Mouse (Mus musculus): ENCODE results near the gene Acyp1.

The Acyp1 gene

DNA sequence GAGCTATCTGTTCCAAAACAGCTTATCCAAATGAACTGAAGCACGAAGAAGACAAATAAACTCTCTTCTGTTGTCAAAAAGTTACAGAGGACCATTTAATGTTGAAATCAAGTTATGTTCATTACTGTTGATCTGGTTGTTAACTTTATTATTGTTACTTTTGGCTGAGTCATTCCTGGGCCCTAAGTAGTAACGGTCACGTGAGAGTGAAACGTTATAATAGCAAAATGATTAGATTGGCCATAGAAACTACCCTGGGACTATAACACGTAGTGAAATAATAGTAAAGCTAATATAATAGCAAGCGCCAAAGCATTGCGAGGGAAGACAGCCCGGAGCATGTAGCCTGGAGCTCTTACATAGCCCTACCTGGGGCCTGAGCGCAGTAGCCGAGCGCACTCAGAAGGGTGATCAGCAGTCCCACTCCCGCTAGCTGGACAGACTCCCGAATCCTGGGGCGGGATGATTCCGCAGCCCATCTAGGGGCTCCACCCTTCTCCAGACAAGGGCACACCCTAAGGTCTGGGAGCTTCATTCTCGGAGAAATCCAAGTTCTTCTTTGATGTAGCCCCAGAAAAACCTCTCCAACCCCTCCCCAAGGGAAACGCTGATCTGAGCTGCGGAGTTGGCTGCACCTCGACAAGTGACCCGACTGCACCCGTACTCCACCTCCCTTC, at the start of gene Acyp1:
Gene Acyp1, minus strand, starts transcription at position 630 of the 677 bp plus-strand sequence.
- in situ Hi-C loops (cut with MboI; ENCODE audit: low pct_unique_long_range_greater_than_20kb in 1 of 2, low sequenced_read_pairs in 2 of 2, unreplicated experiment in 1 of 2) = loop anchor here (10.0 kb wide), 2 partner anchors 123 to 143 kb away; no protein-coding TSS in a partner anchor

DNA sequence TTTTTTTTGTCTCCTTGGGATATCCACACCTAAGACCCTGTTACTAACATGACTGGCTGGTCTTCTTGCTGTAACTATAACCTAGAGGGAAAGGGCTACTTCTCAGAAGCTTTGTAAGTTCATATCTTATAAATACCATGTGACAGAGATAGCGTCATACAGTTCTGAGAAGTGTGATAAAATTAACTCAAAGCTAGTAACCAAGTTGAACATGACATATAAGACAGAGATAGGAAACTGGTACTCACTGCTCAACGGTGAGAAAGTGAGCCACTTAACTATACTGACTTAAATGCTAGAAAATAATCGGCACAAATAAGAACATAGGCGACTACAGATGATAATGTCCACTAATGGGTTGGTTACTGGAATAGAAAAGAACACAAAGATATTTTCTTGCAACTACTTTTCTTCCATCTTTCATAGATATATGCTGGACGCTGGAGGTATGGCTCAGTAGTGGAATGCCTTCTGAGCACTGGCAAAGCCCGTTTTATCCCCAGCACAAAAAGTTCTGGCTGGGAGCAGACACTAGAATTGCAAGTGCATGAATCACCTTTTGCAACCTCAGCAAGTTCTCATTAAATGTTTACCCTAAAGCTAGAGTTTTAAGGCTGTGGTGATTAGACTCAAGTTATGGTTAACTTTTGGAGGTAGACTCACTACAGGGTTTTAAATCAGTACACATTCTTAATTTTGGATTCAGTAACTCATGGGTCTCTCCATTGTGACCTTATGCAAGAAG, 49.5 kb upstream of the Acyp1 start:
- in situ Hi-C loops (cut with MboI; ENCODE audit: low pct_unique_long_range_greater_than_20kb in 1 of 2, low sequenced_read_pairs in 2 of 2, unreplicated experiment in 1 of 2) = no loop called here

DNA sequence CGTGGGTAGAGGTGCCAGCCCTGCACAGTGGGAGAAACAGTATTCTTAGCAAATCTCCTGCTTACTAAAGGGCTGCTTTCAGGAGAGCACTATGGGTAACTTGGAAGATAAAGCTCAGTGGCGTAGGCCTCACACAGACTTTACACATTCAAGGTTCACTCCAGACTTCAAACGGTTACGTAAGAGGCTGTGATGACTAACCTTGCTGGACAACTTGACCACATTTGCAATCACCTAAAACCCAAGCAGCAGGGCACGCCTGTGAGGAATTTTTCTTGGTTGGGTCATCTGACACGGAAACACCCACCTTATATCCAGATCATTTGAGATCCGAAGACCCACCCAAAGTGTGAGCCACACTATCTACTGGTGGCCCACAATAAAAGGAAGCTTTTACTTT, 41.9 kb upstream of the Acyp1 start:
- in situ Hi-C loops (cut with MboI; ENCODE audit: low pct_unique_long_range_greater_than_20kb in 1 of 2, low sequenced_read_pairs in 2 of 2, unreplicated experiment in 1 of 2) = no loop called here

DNA sequence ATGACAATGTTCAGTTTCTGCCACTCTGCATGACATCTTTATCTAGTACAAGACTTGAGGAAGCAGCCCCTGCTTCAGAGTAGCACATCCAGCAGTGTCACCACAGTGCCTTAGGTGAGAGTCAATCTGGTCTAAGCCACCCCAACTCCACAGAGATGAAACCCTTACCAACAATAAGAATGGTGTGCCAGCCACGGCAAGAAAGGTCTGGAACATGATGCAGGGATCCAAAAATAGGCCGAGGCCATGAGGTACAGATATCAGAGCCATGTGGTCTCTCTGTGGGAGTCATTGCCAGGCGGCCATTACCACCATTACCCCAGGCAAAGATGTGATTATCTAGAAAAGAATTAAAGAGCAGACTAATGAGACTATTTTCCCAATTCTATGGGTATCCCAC, 20.4 kb upstream of the Acyp1 start:
- in situ Hi-C loops (cut with MboI; ENCODE audit: low pct_unique_long_range_greater_than_20kb in 1 of 2, low sequenced_read_pairs in 2 of 2, unreplicated experiment in 1 of 2) = no loop called here

DNA sequence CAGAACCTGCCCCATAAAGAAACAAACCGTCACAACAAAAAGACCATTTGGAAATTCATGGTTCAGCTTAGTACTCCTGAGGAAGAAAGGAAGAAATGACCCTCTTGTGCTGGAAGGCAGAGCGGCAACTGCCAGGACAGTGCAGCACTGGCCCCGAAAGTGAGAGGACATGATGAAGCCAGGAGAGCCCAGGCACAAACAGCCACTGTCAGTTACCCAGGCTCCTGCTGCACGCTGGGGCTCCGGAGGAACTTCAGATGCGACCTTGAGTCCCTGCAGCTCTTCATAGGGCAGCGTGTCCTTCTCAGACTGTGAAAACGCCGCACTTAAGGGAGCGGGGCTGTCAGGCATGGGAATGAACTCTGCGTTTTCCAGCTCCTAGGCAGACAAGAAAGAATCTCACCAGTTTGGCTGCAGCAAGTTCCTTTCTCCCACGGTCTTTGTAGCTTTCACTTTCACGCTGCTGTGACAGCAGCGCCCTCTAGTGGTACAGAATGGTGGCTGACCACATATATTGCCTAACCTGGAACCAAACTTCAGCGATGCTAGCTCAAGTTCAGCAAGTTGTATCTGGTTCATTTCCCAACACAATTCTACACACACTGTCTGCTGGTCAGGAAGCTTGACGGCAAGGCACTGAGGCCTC, 17.1 kb upstream of the Acyp1 start:
- in situ Hi-C loops (cut with MboI; ENCODE audit: low pct_unique_long_range_greater_than_20kb in 1 of 2, low sequenced_read_pairs in 2 of 2, unreplicated experiment in 1 of 2) = no loop called here

DNA sequence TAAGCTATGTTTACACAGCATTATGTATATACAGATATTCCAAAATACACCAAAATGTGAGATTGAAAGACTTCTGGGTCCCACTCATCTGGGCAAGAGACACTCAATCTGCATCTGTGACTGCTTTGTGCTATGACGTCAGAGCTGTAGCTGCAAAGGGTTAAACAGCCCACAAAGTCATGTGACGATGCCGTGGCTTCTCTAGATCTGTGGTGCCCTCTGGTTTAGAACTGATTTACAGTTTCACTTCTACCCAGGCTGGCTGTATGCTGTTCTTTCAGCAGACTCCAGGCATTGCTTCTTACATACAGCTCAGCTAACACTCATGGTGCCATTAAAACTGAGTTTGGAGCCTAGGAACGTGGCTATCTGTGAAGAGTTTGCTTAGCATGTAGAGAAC, 16.5 kb upstream of the Acyp1 start:
- in situ Hi-C loops (cut with MboI; ENCODE audit: low pct_unique_long_range_greater_than_20kb in 1 of 2, low sequenced_read_pairs in 2 of 2, unreplicated experiment in 1 of 2) = no loop called here

DNA sequence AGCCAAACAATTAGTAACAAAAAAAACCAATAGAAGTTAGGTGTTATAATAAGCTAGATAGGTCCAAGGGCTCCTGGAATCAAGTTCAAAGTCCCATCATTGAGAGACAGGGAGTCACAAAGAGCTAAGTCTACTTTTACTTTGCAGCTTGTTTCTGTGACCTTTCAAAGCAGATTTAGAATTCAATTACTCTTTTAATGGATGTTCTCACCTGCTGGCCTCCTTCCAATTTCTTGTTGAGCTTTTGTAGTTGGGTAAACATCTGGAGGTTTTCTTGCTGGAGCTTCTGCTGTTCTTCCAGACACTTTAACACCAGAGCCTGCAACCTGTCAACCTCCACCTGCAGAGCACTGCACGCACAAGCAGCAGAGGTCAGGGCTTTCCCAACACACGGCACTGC, 15.0 kb upstream of the Acyp1 start:
- in situ Hi-C loops (cut with MboI; ENCODE audit: low pct_unique_long_range_greater_than_20kb in 1 of 2, low sequenced_read_pairs in 2 of 2, unreplicated experiment in 1 of 2) = no loop called here

DNA sequence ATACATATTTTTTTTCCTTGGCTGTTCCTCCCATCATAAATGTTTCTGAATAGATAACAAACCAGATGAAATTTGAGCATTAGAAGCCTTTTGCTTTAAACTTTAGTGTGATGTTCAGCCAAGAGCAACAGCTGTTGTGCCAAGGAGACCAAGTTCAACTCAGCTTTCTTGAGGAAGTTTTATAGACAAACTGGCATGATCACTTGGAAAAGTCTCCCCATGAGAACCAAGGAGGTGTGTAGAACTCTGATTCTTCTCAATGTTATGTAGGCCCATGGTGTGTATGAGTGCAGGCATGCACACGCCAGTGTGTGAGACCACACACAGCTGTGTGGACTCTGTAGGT, 10.6 kb upstream of the Acyp1 start:
- in situ Hi-C loops (cut with MboI; ENCODE audit: low pct_unique_long_range_greater_than_20kb in 1 of 2, low sequenced_read_pairs in 2 of 2, unreplicated experiment in 1 of 2) = loop anchor here in 1 of 2 experiments (10.0 kb wide), 1 partner anchor 154 kb away; no protein-coding TSS in a partner anchor

DNA sequence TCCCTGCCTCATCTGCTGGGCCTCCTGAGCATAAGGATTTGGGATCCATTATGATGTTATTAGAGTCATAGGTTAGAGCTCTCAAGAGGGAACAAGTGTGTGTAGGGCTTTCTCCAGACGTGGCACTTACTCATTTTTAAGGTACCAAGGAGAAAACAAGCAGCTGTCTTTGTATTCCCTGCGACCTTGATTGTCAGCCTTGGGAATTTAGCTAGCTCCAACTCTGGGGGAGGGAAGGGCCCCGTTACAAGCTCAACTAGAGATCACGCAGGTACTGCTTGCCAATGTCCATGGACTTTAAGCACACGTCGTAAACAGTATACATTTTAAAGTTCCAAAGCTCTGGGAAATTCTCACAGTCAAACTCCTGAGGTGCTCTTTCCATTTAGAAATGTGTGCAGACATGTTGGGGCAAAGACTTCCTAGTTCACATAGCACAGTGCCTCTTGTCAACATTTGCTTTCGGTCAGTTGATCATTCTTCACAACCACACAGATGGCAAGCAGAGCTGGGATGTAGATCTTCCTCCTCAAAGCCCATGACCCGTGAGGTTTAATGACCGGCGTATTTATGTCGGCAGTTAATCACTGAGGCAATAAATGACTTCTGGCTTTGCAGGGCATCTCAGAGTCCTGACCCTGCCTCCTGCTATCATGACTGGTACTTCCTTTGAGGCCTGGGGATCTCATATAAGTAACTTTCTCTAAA, 10.0 kb upstream of the Acyp1 start:
- in situ Hi-C loops (cut with MboI; ENCODE audit: low pct_unique_long_range_greater_than_20kb in 1 of 2, low sequenced_read_pairs in 2 of 2, unreplicated experiment in 1 of 2) = loop anchor here in 1 of 2 experiments (10.0 kb wide), 1 partner anchor 153 kb away; no protein-coding TSS in a partner anchor

DNA sequence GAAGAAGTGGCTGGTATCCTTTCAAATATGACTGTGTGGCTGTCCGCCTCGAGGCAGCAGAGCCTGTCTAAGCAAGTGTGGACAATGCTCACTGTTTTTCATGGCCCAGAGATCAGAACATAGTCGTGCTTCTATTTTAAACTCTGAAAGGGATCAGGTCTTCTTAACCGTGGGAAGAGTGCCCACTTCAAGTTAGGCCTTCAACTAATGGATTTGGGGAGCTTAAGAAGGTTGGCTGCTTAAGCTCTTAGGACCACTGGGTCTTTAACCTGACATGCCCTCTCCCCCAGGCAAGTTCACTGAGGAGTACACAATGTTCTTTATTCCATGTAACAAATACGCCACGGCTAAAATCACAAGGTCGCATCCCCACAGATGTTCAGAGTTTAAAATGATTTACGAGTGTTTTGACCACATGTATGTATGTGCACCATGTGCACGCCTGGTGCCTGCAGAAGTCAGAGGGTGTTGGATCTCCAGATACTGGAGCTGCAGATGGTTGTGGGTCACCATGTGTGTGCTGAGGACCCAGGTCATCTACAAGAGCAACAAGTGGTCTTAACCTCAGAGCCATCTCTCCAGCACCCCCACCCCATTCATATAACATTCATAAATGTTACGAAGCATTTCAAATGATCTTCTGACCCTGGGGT, 9.2 kb upstream of the Acyp1 start:
- in situ Hi-C loops (cut with MboI; ENCODE audit: low pct_unique_long_range_greater_than_20kb in 1 of 2, low sequenced_read_pairs in 2 of 2, unreplicated experiment in 1 of 2) = loop anchor here in 1 of 2 experiments (10.0 kb wide), 1 partner anchor 153 kb away; no protein-coding TSS in a partner anchor

DNA sequence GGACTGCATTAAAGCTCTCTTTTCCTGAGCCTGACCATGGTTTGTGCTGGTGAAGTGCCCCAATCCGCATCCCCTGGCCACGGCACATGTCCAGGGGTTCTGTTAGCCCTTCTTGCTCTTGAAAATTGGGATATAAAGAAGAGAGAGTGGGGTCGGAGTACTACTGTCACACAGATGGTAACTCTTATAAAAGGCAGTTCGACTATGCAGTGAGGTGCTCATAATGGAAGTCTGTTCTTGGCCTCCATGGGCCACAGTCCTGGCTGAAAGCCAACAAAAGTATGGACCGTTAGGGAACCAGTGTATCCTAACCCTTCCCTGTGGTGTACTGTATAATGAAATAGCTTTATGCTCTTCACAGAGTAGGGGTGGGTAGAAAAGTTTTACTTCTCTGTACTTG, 8.7 kb upstream of the Acyp1 start:
- in situ Hi-C loops (cut with MboI; ENCODE audit: low pct_unique_long_range_greater_than_20kb in 1 of 2, low sequenced_read_pairs in 2 of 2, unreplicated experiment in 1 of 2) = loop anchor here in 1 of 2 experiments (10.0 kb wide), 1 partner anchor 152 kb away; no protein-coding TSS in a partner anchor

DNA sequence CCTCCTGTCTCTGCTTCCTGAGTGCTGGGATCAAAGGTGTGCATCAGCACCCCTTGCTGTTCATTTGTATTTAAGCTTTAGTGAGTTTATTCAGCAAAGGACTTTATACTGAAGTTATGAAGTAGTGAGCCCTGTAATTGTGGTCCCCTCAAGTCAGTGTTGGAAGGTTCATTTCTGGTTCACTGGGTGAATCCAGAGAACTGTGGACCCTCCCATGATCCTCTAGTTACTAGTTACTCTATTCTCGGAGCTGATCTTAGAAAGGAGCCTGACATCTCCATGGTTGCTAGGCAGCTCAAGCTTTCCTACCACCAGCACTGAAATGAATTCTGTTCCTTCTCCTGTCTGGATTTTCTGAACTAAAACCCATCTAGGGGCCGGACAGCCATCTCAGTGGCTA, 7.3 kb upstream of the Acyp1 start:
- in situ Hi-C loops (cut with MboI; ENCODE audit: low pct_unique_long_range_greater_than_20kb in 1 of 2, low sequenced_read_pairs in 2 of 2, unreplicated experiment in 1 of 2) = loop anchor here in 1 of 2 experiments (10.0 kb wide), 1 partner anchor 151 kb away; no protein-coding TSS in a partner anchor

DNA sequence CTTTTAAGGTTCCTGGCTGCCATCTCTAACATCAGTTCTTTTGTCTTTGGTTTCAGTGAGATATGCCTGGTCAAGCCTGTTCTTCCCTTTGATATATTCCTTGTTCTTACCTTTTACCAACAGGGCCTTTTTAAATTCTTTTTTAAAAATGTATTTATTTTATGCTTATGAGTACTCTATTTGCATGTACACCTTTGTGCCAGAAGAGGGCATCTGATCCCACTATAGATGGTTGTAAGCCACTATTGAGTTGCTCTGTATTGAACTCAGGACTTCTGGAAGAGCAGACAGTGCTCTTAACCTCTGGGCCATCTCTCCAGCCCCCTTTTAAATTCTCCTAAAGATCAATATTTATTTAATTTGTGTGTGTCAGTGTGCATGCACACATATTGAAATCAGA, 4.7 kb upstream of the Acyp1 start:
- in situ Hi-C loops (cut with MboI; ENCODE audit: low pct_unique_long_range_greater_than_20kb in 1 of 2, low sequenced_read_pairs in 2 of 2, unreplicated experiment in 1 of 2) = loop anchor here in 1 of 2 experiments (10.0 kb wide), 1 partner anchor 148 kb away; no protein-coding TSS in a partner anchor

DNA sequence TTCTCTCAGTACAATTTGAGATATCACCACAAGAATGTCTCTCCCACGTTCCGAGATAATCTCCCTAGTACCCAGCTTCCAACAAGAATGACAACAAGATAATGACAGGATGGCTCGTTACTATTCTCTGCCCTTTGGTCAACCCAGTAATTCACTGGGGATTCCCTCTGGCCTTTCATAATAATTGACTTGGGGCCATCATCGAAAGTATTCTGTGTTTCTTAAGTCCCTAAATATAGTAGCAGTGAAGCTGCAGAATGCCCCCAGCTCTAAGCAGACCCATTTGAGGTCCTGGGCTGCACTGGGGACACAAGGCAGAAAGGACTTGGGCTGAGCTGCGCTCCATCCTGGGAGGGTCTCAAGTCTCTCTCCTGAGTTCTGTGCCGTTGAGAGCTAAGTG, 4.0 kb upstream of the Acyp1 start:
- in situ Hi-C loops (cut with MboI; ENCODE audit: low pct_unique_long_range_greater_than_20kb in 1 of 2, low sequenced_read_pairs in 2 of 2, unreplicated experiment in 1 of 2) = loop anchor here in 1 of 2 experiments (10.0 kb wide), 1 partner anchor 147 kb away; no protein-coding TSS in a partner anchor

DNA sequence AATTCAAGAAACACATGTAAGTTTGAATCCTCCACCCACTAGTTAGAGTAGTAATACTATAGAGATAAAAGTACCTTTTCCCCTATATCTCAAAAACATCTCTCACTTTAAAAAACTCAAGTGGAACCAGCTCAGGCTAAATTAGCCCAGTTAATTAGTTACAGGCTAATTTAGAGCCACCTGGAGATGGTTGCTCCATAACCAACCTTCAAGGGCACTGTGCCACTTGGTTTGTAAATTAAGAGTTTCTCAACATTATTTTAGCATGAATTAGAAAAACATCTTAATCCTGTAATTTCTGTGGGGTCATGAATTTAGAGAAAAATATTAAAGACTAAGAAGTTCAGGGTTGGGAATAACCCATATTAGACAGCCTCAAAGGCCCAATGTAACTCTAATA, 3.3 kb upstream of the Acyp1 start:
- in situ Hi-C loops (cut with MboI; ENCODE audit: low pct_unique_long_range_greater_than_20kb in 1 of 2, low sequenced_read_pairs in 2 of 2, unreplicated experiment in 1 of 2) = loop anchor here in 1 of 2 experiments (10.0 kb wide), 1 partner anchor 147 kb away; no protein-coding TSS in a partner anchor

DNA sequence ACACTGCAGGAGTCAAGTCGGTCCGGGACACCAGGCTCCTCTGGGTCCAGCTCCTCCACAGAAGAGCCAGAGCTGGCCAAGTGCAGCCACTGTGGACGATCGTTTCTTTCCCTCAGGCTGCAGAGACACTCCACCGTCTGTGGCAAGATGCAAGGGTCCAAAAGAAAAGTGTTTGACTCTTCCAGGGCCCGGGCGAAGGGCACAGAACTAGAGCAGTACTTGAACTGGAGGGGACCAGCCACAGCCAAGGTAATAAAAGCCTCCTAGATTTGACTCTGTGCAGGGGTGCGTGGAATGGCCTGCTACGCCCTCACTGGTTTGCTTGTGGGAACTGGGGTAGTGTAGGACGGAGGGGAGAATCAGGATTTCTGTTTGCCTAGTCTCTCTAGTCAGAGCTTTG, 2.4 kb upstream of the Acyp1 start:
- in situ Hi-C loops (cut with MboI; ENCODE audit: low pct_unique_long_range_greater_than_20kb in 1 of 2, low sequenced_read_pairs in 2 of 2, unreplicated experiment in 1 of 2) = loop anchor here in 1 of 2 experiments (10.0 kb wide), 1 partner anchor 146 kb away; no protein-coding TSS in a partner anchor

DNA sequence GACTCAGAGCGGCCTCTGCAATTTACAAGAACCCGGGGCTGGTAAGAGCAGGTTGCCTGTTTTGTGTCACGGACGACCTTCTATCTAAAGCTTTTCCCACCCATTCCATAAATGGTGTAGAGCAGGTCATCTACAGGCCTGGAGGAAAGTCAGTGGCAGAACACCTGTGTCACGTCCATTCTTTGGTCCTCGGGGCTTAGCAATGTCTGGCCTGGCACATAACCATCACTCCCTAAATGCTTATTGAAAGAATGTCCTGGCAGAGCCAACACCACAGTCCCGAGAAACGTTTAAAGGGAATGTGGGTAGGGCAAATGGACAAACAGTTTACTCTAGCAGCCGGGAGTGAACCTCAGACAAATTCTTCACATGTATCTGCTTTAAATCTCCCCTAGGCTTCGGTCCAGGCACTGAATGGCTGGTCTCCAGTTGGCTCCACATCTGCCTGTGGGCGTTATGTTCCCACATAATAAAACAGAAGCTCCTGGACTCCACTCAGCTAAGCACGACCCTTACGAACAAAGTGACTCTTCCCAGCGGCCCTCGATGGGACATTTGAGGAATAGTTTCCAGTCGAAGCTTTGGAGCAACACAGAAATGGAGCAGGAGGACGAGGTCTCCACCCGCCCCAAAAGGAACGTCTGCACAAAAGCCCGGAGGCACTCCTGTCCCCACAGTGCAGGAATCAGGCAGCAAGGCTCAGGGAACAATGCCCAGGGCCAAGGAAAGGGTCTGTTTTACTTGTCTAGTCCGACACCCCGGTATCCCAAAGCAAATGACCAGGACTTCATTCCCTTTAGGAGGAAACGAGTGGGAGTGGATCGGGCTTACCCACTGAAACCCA, 1.1 kb upstream of the Acyp1 start:
- in situ Hi-C loops (cut with MboI; ENCODE audit: low pct_unique_long_range_greater_than_20kb in 1 of 2, low sequenced_read_pairs in 2 of 2, unreplicated experiment in 1 of 2) = loop anchor here (10.0 kb wide), 2 partner anchors 125 to 145 kb away; no protein-coding TSS in a partner anchor
